Mouse (Mus musculus): ENCODE data around the gene Btbd9.

Btbd9 gene

GRCm38 (mm10) chr17:30597786-30598185 is 21.5 kb upstream of the Btbd9 start:
- no peak for DNase-seq

DNA sequence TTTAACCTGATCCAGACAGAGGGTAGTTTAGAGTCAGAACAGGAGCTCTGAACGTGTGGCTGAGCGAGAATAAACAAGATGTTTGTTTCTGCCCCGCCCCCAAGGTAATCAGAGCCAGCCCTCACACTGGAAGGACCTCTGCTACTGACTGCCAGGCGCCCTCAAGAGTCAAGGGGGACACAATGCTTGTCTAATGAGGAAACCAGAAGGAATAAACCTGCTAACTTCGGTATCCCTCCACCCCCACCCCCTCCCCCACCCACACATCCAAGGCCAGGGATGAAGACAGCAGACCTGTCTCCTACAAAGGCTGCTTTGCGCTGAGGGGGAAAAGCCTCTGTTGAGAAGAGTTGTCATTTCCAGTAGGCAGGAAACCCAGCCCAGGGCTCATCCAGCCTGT is 18.6 kb upstream of the Btbd9 start:
- no peak for DNase-seq

DNA sequence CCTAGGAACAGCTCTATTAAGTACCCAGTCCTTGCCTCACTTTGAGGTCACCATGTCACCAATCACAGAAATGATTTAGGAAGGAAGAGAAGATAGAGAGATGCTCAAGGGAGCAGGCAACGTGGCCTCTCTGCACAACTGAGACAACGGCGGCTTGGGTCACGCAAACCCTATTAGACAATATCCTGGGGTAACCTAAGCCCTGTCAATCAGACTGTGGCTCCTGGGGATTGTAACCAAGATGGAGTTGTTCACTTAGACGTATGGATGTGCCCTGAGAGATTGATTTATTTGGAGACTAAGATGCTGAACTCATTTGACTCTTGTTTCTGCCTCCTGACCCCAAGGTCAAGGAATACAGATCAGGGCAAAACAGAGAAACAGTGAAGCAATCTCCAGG is 18.1 kb upstream of the Btbd9 start:
- DNase-seq, result no peak

GRCm38 (mm10) chr17:30590417-30591198 is 14.3 kb upstream of the Btbd9 start:
- DNase-seq, result peak; percentile 71

DNA sequence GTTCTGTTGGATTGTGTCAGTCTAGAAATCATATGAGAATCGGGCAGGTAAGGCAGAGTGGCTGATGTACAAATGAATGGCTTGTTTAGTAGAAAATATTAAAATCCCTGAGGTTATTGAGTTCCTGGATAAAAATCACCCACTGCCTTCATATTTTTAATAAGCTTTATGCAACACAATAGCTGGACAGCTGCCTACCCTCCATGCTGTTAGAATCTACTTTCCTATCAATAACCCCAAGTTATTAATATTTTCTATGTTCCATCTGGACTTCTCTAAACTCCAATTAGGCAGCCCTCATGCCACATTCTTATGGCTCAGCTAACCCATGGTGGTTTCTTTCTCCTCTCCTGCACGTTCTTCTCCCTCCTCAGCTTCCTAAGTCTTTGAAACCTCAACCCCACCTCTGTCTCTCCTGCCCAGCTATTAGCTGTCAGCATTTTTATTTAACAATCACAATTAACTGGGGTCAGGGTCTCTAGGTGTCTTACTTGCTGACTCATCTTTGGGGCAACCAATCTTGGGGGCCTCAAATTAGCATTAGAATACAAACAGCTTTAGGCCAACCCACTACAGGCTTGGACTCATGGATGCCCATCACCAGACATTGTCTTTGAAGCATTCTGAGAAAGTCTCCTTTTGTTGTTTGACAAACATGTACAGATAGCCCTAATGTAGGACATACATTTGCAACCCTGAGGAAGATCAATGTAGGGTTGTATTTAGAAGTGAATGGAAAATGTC is 7.1 kb upstream of the Btbd9 start:
- DNase-seq, result no peak

- DNase-seq, result no peak
Measured at GRCm38 (mm10) chr17:30582313-30582712, 6.0 kb upstream of the Btbd9 start.

DNA sequence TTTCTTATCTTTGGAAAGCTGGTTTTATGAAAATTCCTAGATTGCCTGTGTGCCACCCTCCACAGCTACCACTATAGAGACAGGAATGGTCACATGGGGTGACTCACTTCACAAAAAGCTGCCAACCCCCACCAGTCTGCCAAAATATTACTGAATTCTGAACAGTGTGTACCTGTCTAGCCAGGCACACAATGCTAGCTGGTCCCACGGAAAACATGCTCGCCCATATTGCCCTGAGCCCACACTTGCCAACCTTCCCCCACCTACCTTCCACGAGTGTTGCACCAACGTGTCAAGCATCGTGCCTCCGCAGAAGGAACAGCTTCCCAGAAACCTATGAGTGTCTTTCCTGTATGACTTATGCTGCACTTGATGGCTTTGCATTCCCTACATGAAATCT is 4.9 kb upstream of the Btbd9 start:
- no peak for DNase-seq

GRCm38 (mm10) chr17:30580781-30581180 is 4.5 kb upstream of the Btbd9 start:
- no peak for DNase-seq

DNA sequence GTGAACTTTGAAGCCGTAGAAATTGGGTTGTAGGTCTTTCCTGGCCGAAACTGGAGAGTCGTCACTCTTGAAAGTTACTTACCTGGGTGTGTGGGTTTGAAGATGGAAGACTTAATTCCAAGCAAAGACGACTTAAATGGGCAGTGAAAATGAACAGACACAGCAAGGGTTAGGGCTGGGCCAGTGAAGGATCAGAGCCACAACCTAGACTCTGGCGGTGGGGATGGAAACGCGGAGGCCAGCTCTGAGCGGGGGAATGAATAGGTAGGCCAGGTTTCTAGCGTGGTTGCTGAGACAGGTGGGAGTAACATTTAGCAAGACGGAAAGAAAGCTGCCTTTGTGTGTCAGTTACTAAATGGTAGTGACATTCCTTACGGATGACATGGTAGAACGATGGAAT is 658 bp upstream of the Btbd9 start:
- no peak for DNase-seq

DNA sequence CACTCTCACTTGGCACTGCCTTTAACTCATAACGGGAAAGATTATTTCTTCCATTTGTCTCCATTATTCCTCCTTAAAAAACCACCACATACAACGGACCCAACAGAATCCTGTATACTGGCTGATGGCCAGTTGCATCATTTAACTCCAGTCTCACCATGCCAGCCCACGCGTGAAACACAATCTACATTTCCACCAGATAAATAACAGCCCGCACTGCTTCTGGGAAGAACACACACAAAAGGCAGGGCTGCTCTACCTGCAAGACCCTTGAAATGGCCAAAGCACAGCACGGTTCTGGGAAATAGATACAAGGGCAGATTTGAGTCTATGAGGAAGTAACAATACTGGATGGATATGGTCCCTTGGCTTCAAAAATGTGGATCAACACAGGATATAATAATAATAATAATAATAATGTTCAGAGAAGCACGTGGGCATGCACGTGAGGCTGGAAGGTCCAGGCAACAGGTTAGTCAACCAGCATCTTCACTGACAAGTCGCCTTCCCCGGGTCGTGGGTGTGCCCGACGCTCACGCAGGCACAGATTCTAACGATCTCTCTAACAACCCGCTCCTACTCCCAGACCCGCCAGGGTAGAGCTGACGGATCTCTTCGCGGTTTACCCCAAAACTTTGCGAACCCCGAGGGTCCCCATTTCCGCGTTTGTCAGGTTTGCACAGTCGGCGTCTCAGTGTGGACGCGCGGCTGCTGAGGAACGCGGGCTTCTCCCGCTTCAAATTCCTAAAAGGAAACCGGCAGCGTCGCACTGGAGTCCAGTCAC is 975 bp downstream of the Btbd9 start:
- peak; percentile 17 for DNase-seq

- DNase-seq, result no peak
Measured at GRCm38 (mm10) chr17:30574783-30575075, 1.6 kb downstream of the Btbd9 start.

DNA sequence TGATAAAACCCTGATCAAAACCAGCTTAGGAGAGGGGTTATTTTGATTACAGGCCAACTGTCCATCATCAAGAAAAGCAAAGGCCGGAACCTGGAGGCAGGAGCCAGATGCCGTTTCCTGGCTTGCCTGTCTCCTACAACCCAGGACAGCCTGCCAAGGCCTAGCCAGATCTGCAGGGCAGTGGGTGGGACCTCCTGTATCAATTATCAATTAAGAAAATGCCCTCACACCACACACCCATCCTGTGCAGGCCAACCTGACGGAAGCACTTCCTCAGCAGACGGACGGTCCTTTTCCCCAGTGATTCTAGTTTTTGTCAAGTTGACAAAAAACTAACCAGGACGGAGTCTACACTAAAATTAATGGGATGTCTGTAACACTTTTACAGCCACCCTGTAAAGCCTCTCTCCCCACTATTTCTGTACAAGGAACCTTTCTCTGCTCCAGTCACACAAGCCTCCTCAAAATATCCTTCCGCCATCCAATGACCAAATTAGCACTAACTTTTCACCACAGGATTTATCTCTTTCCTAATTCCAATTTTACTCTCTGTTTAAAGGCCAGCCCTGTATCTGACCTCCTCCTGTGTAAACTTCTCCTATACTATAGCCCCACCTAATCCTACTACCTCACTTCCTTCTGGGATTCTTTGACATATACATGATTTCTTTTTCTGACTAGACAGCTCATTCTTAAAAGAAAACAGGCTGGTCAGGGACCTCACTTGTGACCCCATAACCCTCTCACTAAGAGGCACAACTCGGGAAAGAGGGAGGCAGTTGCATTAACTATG is 2.1 kb downstream of the Btbd9 start:
- peak; percentile 54 for DNase-seq

GRCm38 (mm10) chr17:30570971-30571370 is 5.3 kb downstream of the Btbd9 start:
- DNase-seq, result no peak

- DNase-seq, result peak; percentile 80
Measured at GRCm38 (mm10) chr17:30570173-30570572, 6.1 kb downstream of the Btbd9 start.

GRCm38 (mm10) chr17:30568473-30568872 is 7.8 kb downstream of the Btbd9 start:
- no peak for DNase-seq

DNA sequence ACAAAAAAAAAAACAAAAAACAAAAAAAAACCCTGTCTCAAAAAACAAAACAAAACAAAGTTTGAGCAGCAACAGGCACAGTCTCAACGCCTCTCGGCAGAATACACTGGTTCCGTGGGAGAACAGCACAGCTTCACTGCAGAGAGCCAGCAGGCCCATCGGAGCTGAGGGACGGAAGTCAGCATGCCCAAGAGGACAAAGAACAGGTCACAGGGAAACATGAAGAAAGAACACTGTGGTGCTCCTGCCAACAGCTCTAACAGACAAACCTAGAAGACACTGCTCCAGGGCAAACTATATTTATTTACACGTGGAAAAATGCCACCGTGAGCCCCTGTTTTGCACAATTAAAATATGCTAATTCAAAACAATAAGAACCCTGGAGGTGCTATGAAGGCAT is 11.3 kb downstream of the Btbd9 start:
- DNase-seq, result no peak

GRCm38 (mm10) chr17:30564407-30564806 is 11.9 kb downstream of the Btbd9 start:
- no peak for DNase-seq

DNA sequence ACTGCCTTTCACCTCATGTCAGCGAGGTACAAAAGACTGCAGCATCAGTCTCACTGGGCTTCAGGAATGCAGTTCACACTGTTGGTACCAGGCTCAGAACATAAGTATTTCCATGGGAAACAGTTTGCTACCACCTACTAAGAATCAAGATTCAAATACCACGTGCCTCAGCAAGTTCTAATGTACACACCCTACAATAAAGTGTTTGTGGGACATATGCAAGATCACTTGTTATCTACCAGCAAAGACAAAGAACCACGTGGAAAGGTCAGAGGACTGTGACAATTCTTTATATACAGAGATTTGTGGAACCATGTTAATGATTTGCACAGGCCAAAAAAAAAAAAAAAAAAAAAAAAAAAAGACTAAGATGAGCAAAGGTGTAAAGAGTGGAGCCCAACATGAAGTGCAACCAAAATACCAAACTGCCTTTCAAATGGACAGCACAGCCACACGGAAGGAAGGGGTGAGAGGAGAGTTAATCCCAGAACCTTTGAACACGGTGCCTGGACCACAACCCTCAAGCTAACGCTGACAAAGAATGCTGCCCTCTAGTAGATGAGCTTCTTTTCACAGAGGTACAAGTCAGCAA is 12.7 kb downstream of the Btbd9 start:
- no peak for DNase-seq

DNA sequence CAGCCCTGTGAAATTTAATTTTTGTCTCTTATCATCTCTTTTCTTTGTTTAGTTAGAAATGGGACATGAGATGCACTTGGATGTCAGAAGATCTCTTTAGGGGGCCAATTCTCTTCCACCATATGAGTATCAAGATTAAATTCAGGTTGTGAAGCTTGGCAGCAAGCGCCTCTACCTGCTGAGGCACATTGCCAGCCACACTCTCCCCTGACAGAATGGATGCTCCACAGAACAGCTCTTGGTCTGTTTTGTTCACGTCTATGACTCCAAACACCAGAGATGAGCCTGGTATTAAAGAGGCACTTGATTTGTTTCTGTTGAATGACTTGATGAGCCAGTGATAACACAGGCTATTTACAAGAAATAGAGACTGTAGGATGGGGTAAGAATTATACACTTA is 13.5 kb downstream of the Btbd9 start:
- no peak for DNase-seq

DNA sequence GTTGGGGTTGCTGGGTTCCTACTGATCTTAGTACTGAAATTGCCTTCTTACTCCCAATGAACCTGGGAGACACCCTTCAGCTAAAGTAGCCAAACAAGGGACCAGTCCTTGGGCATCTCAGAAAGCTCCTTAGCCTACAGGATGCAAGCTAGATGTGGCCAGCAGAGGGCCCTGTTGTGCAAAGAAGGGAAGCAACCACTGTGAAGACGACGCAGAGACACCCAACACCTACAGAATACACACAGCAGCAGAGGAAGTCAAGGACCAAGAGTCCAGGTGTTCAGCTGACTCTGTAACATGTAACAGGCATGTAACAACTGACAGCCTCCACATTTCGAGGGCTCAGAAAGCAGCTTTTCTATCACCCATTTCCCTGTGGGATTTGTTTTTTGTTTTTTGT is 16.8 kb downstream of the Btbd9 start:
- peak; percentile 52 for DNase-seq

GRCm38 (mm10) chr17:30558623-30559022 is 17.7 kb downstream of the Btbd9 start:
- DNase-seq, result no peak

GRCm38 (mm10) chr17:30556512-30556911 is 19.8 kb downstream of the Btbd9 start:
- DNase-seq, result no peak
